Mouse (Mus musculus) E14TG2a.4 (cell line): ENCODE measurements around the gene Map2k6.

ENCODE experiments used
- CTCF ChIP-seq: conservative IDR thresholded peaks from 2 replicates; pipeline ENCODE4 v1.5.1; 2014; ENCODE audit warnings: low read length
- POU5F1 ChIP-seq: IDR thresholded peaks from 2 replicates; pipeline ENCODE4 v1.6.1; 2014; ENCODE audit warnings: low read length, borderline replicate concordance

GRCm38 (mm10) chr11:110398553-110399239 lies at the start of gene Map2k6:
- TF ChIP-seq CTCF (no peak), POU5F1 (no peak)
